Mouse (Mus musculus) heart, postnatal 0 days (tissue): Measurements from ENCODE around the gene Ccnl2.

Experiments used
- CTCF ChIP-seq: IDR thresholded peaks from 2 replicates; pipeline ENCODE4 v1.5.1; 2016; ENCODE audit warnings: antibody characterized with exemption, control low read depth, low read depth
- EP300 ChIP-seq: IDR thresholded peaks from 2 replicates; pipeline ENCODE4 v1.6.1; 2016; ENCODE audit warnings: antibody characterized with exemption, low read depth

GRCm38 (mm10) chr4:155807841-155808240 is 4.4 kb upstream of the Ccnl2 start:
- TF ChIP-seq EP300 = no peak
- TF ChIP-seq CTCF = no peak
